Mouse (Mus musculus) myocyte (in vitro differentiated cells): Measurements from ENCODE around the gene Efna3. TPM values are rescaled to one million over a fixed set of nuclear protein-coding genes. Genes with fewer than 3 reads are reported as not detected.

Source experiments
- H3K27me3 ChIP-seq: one replicate; pipeline ENCODE4 v1.6.1; 2011; ENCODE audit not compliant: control insufficient read depth, insufficient read depth, insufficient read length
- H3K36me3 ChIP-seq: one replicate; pipeline ENCODE4 v1.6.1; 2011; ENCODE audit not compliant: control insufficient read depth, insufficient read depth
- H3K4me2 ChIP-seq: one replicate; pipeline ENCODE4 v1.6.1; 2011; ENCODE audit warnings: low read depth, control low read depth
- H3K4me3 ChIP-seq: one replicate; pipeline ENCODE4 v1.5.1; 2011; ENCODE audit warnings: mild to moderate bottlenecking, control low read depth, moderate library complexity
- H3K79me2 ChIP-seq: one replicate; pipeline ENCODE4 v1.6.1; 2011; ENCODE audit not compliant: control insufficient read depth, insufficient read depth
- H3ac ChIP-seq: one replicate; pipeline ENCODE4 v1.6.1; 2011; ENCODE audit not compliant: control insufficient read depth, insufficient read length
- CEBPB ChIP-seq: IDR thresholded peaks from 2 replicates; pipeline ENCODE4 v1.6.1; 2011; ENCODE audit warnings: mild to moderate bottlenecking, moderate library complexity; ENCODE audit not compliant: poor library complexity, insufficient read depth, severe bottlenecking
- E2F4 ChIP-seq: IDR thresholded peaks from one replicate; pipeline ENCODE4 v1.6.1; 2011; ENCODE audit warnings: mild to moderate bottlenecking, control low read depth, moderate library complexity; ENCODE audit not compliant: insufficient read depth
- MAX ChIP-seq: IDR thresholded peaks from one replicate; pipeline ENCODE4 v1.6.1; 2011; ENCODE audit warnings: low read depth, mild to moderate bottlenecking, control low read depth
- MYOD1 ChIP-seq, 3 experiments: IDR thresholded peaks; one replicate each; pipeline ENCODE4 v1.6.1; 2011; ENCODE audit warnings: control low read depth in 2 of 3, low read depth in 2 of 3, mild to moderate bottlenecking in 2 of 3, moderate library complexity in 1 of 3; ENCODE audit not compliant: insufficient read length in 2 of 3, control insufficient read depth in 1 of 3
- MYOG ChIP-seq, 3 experiments: IDR thresholded peaks; one replicate each; pipeline ENCODE4 v1.6.1; 2011; ENCODE audit warnings: control low read depth in 2 of 3, low read depth in 2 of 3, mild to moderate bottlenecking in 2 of 3; ENCODE audit not compliant: insufficient read length in 2 of 3, control insufficient read depth in 1 of 3, insufficient read depth in 1 of 3
- POLR2A ChIP-seq: IDR thresholded peaks from one replicate; pipeline ENCODE4 v1.6.1; 2011; ENCODE audit warnings: low read depth, mild to moderate bottlenecking, control low read depth, moderate library complexity; ENCODE audit not compliant: insufficient read length
- POLR2AphosphoS2 ChIP-seq: IDR thresholded peaks from one replicate; pipeline ENCODE4 v1.6.1; 2011; ENCODE audit warnings: low read depth, control low read depth; ENCODE audit not compliant: insufficient read length
- REST ChIP-seq: IDR thresholded peaks from one replicate; pipeline ENCODE4 v1.6.1; 2011; ENCODE audit warnings: mild to moderate bottlenecking, control low read depth, moderate library complexity; ENCODE audit not compliant: insufficient read depth, insufficient read length
- SRF ChIP-seq: IDR thresholded peaks from one replicate; pipeline ENCODE4 v1.6.1; 2011; ENCODE audit warnings: low read depth; ENCODE audit not compliant: control insufficient read depth, insufficient read length
- TCF12 ChIP-seq: IDR thresholded peaks from one replicate; pipeline ENCODE4 v1.6.1; 2011; ENCODE audit warnings: mild to moderate bottlenecking, control low read depth; ENCODE audit not compliant: poor library complexity, insufficient read depth, severe bottlenecking
- TCF3 ChIP-seq: IDR thresholded peaks from one replicate; pipeline ENCODE4 v1.6.1; 2011; ENCODE audit warnings: low read depth, control low read depth; ENCODE audit not compliant: insufficient read length
- USF1 ChIP-seq: IDR thresholded peaks from one replicate; pipeline ENCODE4 v1.6.1; 2011; ENCODE audit warnings: low read depth, mild to moderate bottlenecking, control low read depth, moderate library complexity
- polyA plus RNA-seq: library from polyadenylated mRNA; unstranded; fragments of >200 nt; fragmentation: generic; extraction: Trizol; gene quantifications from one replicate; pipeline ENCODE4 v1.2.1, GENCODE M21; 2012; ENCODE audit warnings: missing spikeins

Gene Efna3
- polyA plus RNA-seq, 1 experiment: 1.8 TPM

GRCm38 (mm10) chr3:89305551-89306325, 17.0 kb downstream of the Efna3 start:
- TF ChIP-seq TCF3 (no peak), USF1 (no peak)
- Histone ChIP-seq H3K36me3 (no peaks in the 10 kb centered on the region), H3K79me2 (no peaks in the 10 kb centered on the region), H3K27me3 (peaks cover 3% of the 10 kb centered on the region), H3K4me2 (no peak overlapping the region), H3K4me3 (no peak overlapping the region), H3ac (no peak overlapping the region)

- H3K27me3 ChIP-seq: peaks cover 3% of the 10 kb centered on the region
- no peak overlapping the region for H3K4me2 ChIP-seq
- no peaks in the 10 kb centered on the region for H3K36me3 ChIP-seq
- no peak overlapping the region for H3K4me3 ChIP-seq
- no peaks in the 10 kb centered on the region for H3K79me2 ChIP-seq
- no peak overlapping the region for H3ac ChIP-seq
- TF ChIP-seq CEBPB (no peak), E2F4 (no peak), MYOD1 (IDR thresholded peaks at IDR 0.05; ENCODE audit: control insufficient read depth in 1 of 3, insufficient read length in 2 of 3, low read depth in 2 of 3) (no peak), MYOG (IDR thresholded peaks at IDR 0.05; ENCODE audit: control insufficient read depth in 1 of 3, insufficient read depth in 1 of 3, insufficient read length in 2 of 3, low read depth in 2 of 3) (no peak), POLR2AphosphoS2 (no peak), MAX (no peak)
Measured at GRCm38 (mm10) chr3:89305105-89305504, 17.7 kb downstream of the Efna3 start.

GRCm38 (mm10) chr3:89304440-89304839, 18.3 kb downstream of the Efna3 start:
- no peak overlapping the region for H3K4me2 ChIP-seq
- peaks cover 3% of the 10 kb centered on the region for H3K27me3 ChIP-seq
- no peak overlapping the region for H3ac ChIP-seq
- no peak overlapping the region for H3K4me3 ChIP-seq
- no peaks in the 10 kb centered on the region for H3K36me3 ChIP-seq
- no peak for TF ChIP-seq E2F4
- TF ChIP-seq TCF12: no peak
- TF ChIP-seq MYOD1 (IDR thresholded peaks at IDR 0.05; ENCODE audit: control insufficient read depth in 1 of 3, insufficient read length in 2 of 3, low read depth in 2 of 3): no peak
- TF ChIP-seq REST: no peak
- no peak for TF ChIP-seq USF1
- no peak for TF ChIP-seq POLR2AphosphoS2
- TF ChIP-seq MYOG (IDR thresholded peaks at IDR 0.05; ENCODE audit: control insufficient read depth in 1 of 3, insufficient read depth in 1 of 3, insufficient read length in 2 of 3, low read depth in 2 of 3): no peak
- no peak for TF ChIP-seq TCF3
- no peak for TF ChIP-seq POLR2A
- no peak for TF ChIP-seq CEBPB
- TF ChIP-seq SRF: no peak
- no peaks in the 10 kb centered on the region for H3K79me2 ChIP-seq

DNA sequence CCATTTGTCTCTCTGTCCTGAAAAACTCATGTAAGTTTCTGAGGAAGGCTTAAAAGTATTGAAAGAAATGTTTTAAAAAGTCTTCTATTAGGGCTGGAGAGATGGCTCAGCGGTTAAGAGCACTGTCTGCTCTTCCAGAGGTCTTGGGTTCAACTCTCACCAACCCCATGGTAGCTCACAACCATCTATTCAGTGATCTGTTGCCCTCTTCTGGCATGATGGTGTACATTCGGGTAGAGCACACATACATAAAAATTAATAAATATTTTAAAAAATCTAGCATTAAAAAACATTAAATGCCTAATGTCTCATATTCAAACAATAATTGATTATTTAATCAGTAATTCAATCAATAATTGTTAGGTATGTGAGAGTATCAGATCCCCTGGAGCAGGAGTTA, 22.3 kb downstream of the Efna3 start:
- no peak for TF ChIP-seq TCF12
- no peak for TF ChIP-seq MYOD1 (IDR thresholded peaks at IDR 0.05; ENCODE audit: control insufficient read depth in 1 of 3, insufficient read length in 2 of 3, low read depth in 2 of 3)
- TF ChIP-seq USF1: no peak
- no peak for TF ChIP-seq E2F4
- no peak for TF ChIP-seq CEBPB
- no peak for TF ChIP-seq MAX
- no peak for TF ChIP-seq MYOG (IDR thresholded peaks at IDR 0.05; ENCODE audit: control insufficient read depth in 1 of 3, insufficient read depth in 1 of 3, insufficient read length in 2 of 3, low read depth in 2 of 3)
- no peak for TF ChIP-seq POLR2A
- TF ChIP-seq REST: no peak
- TF ChIP-seq SRF: no peak
- no peak for TF ChIP-seq TCF3
- no peak for TF ChIP-seq POLR2AphosphoS2
- no peaks in the 10 kb centered on the region for H3K36me3 ChIP-seq
- H3K79me2 ChIP-seq: no peaks in the 10 kb centered on the region
- H3K4me3 ChIP-seq: no peak overlapping the region
- no peak overlapping the region for H3K4me2 ChIP-seq
- peaks cover 3% of the 10 kb centered on the region for H3K27me3 ChIP-seq
- H3ac ChIP-seq: no peak overlapping the region

DNA sequence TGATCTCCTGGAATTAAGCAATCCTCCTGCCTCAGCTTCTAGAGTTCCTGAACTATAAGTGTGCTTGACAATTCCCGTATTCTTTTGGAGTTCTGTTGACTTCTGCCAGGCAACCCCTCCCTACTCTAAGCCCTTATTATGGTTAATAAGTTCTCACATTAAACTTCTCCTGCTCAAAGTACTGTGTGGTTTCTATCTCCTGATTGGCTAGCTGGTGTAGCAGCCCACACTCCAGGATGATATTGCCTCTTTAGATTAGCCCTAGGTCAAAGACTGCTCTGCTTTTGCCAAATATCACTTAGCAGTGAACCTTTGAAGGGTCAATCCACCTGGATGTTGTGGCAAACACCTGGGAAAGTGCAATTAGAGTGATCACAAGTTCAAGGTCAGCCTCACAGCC, 22.7 kb downstream of the Efna3 start:
- Histone ChIP-seq H3ac (no peak overlapping the region), H3K79me2 (no peaks in the 10 kb centered on the region), H3K27me3 (peaks cover 2% of the 10 kb centered on the region), H3K4me3 (no peak overlapping the region), H3K4me2 (peak overlapping the region; percentile 78), H3K36me3 (no peaks in the 10 kb centered on the region)
- TF ChIP-seq MAX: no peak
- TF ChIP-seq REST: no peak
- TF ChIP-seq TCF12: no peak
- TF ChIP-seq POLR2A: no peak
- no peak for TF ChIP-seq TCF3
